Mouse (Mus musculus): ENCODE results near the gene Pdcd7. TPM values are rescaled to one million over a fixed set of nuclear protein-coding genes. Genes with fewer than 3 reads are reported as not detected.

Gene Pdcd7
- 10.5 TPM for polyA plus RNA-seq (2014; fragmentation: Illumina TruSeq; extraction: RNeasy Lipid Tissue Mini Kit (QIAGEN cat#74804); ENCODE audit: low read depth, low replicate concordance)

DNA sequence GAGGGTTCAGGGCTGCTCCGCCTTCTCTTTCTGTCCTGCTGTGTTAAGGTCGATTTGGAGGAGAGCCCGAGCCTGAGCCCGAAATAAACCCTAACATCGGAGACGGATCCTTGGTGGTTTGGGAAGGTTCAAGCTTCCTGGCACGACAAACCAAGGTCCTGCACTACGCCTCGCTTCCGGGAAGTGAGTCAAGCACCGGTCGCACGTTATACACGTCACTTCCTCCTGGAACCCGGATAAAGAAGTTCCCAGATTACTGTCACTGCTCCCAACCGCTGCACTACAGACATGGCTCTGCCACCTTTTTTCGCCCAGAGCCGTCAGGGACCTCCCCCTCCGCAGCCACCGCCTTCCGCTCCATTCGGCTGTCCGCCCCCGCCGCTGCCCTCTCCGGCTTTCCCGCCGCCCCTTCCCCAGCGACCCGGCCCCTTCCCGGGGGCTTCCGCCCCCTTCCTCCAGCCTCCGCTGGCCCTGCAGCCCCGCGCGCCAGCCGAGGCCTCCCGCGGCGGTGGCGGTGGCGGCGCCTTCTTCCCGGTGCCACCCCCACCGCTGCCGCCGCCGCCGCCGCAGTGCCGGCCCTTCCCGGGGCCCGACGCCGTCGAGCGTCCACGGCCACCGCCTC, at the start of gene Pdcd7:
TSS of gene Pdcd7 (plus strand) at position 251 of the 622 bp plus-strand sequence.

GRCm38 (mm10) chr9:65360641-65361448, 14.9 kb downstream of the Pdcd7 start, which contains the start of gene Ubap1l:
Gene Ubap1l (plus strand): TSS chr9:65361041.

DNA sequence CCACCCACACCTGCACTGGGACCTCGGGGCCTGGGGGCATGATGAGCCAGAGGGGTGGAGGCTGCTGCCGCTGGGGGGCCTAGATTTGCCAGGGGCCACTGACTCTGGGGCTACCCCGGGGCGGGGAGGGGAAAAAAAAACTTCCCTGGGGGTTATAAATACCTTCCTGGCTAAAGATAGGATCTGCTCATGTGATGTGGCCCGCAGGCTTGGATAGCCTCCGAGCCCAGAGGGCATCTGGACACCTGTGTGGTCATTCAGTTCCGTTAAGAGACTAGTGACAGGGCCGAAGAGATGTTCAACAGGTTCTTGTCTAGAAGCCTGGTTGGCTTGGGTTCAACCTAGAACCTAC, 45.7 kb downstream of the Pdcd7 start, which contains the start of gene Kbtbd13:
TSS of gene Kbtbd13 (minus strand) at position 40 of the 352 bp plus-strand sequence.

DNA sequence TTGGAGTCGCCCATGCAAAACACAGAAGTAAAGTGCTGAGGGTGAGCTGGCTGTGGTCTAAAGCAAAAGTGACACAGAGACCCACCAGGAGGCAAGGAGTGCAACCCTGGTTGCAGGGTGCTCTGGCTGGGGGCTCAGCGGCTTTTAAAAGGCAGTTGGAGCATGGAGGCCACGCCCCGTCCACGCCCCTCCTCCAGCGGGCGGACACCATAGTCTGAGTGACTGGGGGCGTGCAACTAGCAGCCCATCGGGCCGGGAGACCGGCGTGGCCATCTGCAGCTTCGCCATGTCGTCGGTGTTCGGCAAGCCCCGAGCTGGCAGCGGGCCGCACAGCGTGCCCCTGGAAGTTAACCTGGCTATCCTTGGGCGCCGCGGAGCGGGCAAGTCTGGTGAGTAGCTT, 52.4 kb downstream of the Pdcd7 start, which contains the start of gene Rasl12:
TSS of gene Rasl12 (plus strand) at position 228 of the 400 bp plus-strand sequence.

Other genes with a start within 250 kb of the Pdcd7 start
- gene Igdcc4, start 244.6 kb upstream of the Pdcd7 start, polyA plus RNA-seq (2014; fragmentation: Illumina TruSeq; extraction: RNeasy Lipid Tissue Mini Kit (QIAGEN cat#74804); ENCODE audit: low read depth, low replicate concordance) = 19.7 TPM
- gene Igdcc3, start 204.9 kb upstream of the Pdcd7 start, polyA plus RNA-seq (2014; fragmentation: Illumina TruSeq; extraction: RNeasy Lipid Tissue Mini Kit (QIAGEN cat#74804); ENCODE audit: low read depth, low replicate concordance) = not detected
- gene Parp16, start 150.8 kb upstream of the Pdcd7 start, polyA plus RNA-seq (2014; fragmentation: Illumina TruSeq; extraction: RNeasy Lipid Tissue Mini Kit (QIAGEN cat#74804); ENCODE audit: low read depth, low replicate concordance) = 11.4 TPM
- 2.6 TPM for gene Cilp, start 80.9 kb upstream of the Pdcd7 start, polyA plus RNA-seq (2014; fragmentation: Illumina TruSeq; extraction: RNeasy Lipid Tissue Mini Kit (QIAGEN cat#74804); ENCODE audit: low read depth, low replicate concordance)
- 179 TPM for gene Clpx, start 51.8 kb upstream of the Pdcd7 start, polyA plus RNA-seq (2014; fragmentation: Illumina TruSeq; extraction: RNeasy Lipid Tissue Mini Kit (QIAGEN cat#74804); ENCODE audit: low read depth, low replicate concordance)
- 1.2 TPM for gene Ubap1l, start 14.9 kb downstream of the Pdcd7 start, polyA plus RNA-seq (2014; fragmentation: Illumina TruSeq; extraction: RNeasy Lipid Tissue Mini Kit (QIAGEN cat#74804); ENCODE audit: low read depth, low replicate concordance)
- gene Kbtbd13, start 45.5 kb downstream of the Pdcd7 start, polyA plus RNA-seq (2014; fragmentation: Illumina TruSeq; extraction: RNeasy Lipid Tissue Mini Kit (QIAGEN cat#74804); ENCODE audit: low read depth, low replicate concordance) = 0.29 TPM
- gene Rasl12, start 52.4 kb downstream of the Pdcd7 start, polyA plus RNA-seq (2014; fragmentation: Illumina TruSeq; extraction: RNeasy Lipid Tissue Mini Kit (QIAGEN cat#74804); ENCODE audit: low read depth, low replicate concordance) = 3.7 TPM
- not detected for gene Slc51b, start 76.9 kb downstream of the Pdcd7 start, polyA plus RNA-seq (2014; fragmentation: Illumina TruSeq; extraction: RNeasy Lipid Tissue Mini Kit (QIAGEN cat#74804); ENCODE audit: low read depth, low replicate concordance)
- gene Mtfmt, start 89.7 kb downstream of the Pdcd7 start, polyA plus RNA-seq (2014; fragmentation: Illumina TruSeq; extraction: RNeasy Lipid Tissue Mini Kit (QIAGEN cat#74804); ENCODE audit: low read depth, low replicate concordance) = 13.8 TPM
- 137 TPM for gene Spg21, start 114.8 kb downstream of the Pdcd7 start, polyA plus RNA-seq (2014; fragmentation: Illumina TruSeq; extraction: RNeasy Lipid Tissue Mini Kit (QIAGEN cat#74804); ENCODE audit: low read depth, low replicate concordance)
- gene Ankdd1a, start 174.1 kb downstream of the Pdcd7 start, polyA plus RNA-seq (2014; fragmentation: Illumina TruSeq; extraction: RNeasy Lipid Tissue Mini Kit (QIAGEN cat#74804); ENCODE audit: low read depth, low replicate concordance) = not detected
- 5.0 TPM for gene Plekho2, start 233.9 kb downstream of the Pdcd7 start, polyA plus RNA-seq (2014; fragmentation: Illumina TruSeq; extraction: RNeasy Lipid Tissue Mini Kit (QIAGEN cat#74804); ENCODE audit: low read depth, low replicate concordance)
- gene Pif1, start 241.1 kb downstream of the Pdcd7 start, polyA plus RNA-seq (2014; fragmentation: Illumina TruSeq; extraction: RNeasy Lipid Tissue Mini Kit (QIAGEN cat#74804); ENCODE audit: low read depth, low replicate concordance) = not detected

Measured in adrenal gland, adult 10 weeks (tissue).